Mouse (Mus musculus) embryo, embryonic 10.5 days (tissue): ENCODE results near the gene Dgke.
A peak's percentile ranks its signal among the peaks of the same experiment; 100 is the strongest.
"Not testable (repeated sequence)": the region's sequence is repeated elsewhere in the genome, so short reads cannot be mapped to it uniquely, and the experiment has no call there.

Experiments used
- DNase-seq: peaks from one replicate; pipeline ENCODE4 v3.0.0-alpha.2; 2015; ENCODE audit warnings: low spot score

The Dgke gene

DNA sequence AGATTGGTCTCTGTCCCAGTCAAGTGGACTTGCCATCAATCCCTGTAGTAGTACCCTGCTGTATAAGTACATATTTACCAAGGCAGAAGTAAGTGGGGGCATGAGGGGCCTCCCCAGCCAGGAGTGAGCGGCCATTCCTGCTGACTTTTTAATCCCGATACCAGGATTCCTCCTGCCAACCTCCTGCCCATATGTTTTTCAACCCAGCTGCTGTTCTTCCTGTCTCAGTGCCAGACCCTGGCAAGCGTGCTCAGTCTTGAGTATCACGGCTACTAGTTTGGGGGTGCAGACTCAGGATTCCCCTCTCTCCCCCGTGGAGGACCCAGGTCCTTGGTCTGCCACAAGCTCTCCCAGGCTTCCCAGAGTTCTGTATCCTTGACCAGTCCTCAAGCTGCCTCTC is 64.0 kb downstream of the Dgke start:
- DNase-seq: no peak

GRCm38 (mm10) chr11:89002068-89002467 is 64.6 kb downstream of the Dgke start:
- DNase-seq: no peak

- no peak for DNase-seq
These were observed 65.1 kb downstream of the Dgke start for GRCm38 (mm10) chr11:89001569-89001968.

DNA sequence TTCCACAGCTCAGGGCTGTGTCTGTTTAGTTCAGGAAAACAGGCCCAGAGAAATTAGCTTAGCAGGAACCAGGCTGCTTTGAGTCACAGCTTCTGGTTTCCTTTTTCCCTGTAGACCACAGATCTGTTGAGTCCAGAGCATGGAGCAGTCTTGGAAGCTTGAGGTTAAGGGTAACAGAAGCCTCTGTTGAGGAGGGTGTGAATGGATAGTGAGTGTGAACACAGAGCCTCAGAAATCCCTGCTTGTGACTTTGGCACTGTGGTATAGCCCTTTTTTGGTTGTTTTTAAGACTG is 66.2 kb downstream of the Dgke start:
- DNase-seq: no peak

- DNase-seq: no peak
These were observed 66.7 kb downstream of the Dgke start for GRCm38 (mm10) chr11:88999723-89000526.

- DNase-seq: peak; percentile 82
These were observed 67.5 kb downstream of the Dgke start, which contains the start of gene Trim25 for GRCm38 (mm10) chr11:88998974-88999722. Gene Trim25, plus strand, starts transcription at chr11:88999376.

DNA sequence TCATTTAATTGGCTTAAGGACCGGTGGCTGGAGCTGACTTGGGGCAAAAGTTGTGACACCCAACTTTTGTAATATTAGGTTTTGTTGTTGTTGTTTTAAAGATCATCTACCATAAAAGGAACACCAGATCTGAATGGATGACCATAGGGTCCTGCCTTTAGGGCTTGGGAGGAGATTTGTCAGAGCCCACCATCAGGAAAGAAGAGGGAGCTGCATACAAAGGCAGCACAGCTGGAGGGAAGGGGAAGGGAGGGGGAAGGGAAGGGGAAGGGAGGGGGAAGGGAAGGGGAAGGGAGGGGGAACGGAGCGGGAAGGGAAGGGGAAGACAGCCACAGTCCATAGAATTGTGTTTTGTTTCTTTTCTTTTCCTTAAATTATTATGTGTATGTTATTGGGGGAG is 68.2 kb downstream of the Dgke start:
- DNase-seq: no peak

DNA sequence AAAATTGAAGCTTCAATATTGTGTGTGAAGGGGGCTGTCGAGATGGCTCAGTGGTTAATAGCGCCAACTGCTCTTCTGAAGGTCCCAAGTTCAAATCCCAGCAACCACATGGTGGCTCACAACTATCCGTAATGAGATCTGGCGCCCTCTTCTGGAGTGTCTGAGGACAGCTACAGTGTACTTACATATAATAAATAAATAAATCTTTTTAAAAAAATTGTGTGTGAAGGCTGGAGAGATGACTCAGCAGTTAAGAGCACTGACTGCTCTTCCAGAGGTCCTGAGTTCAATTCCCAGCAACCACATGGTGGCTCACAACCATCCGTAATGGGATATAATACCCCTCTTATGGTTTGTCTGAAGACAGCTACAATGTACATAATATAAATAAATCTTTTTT is 69.3 kb downstream of the Dgke start:
- not testable (repeated sequence) for DNase-seq

DNA sequence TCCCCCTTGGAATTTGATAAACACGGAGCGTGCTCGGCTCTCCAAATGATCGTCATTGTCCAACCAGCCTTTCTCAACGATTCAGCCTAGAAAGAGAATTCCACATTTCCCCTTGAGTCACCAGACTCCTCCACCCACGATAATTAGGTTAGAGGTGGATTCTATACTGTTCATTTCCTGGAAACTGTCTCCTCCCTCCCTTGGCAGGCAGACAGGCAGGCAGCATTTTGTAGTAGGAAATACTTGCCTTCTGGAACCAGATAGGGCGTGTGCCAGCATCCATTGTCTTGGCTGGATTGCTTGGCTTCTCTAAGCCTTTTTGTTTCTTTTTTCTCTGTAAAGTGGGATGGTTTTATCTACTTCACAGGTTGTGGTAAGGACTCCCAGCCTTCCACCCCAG is 70.2 kb downstream of the Dgke start:
- DNase-seq: no peak

DNA sequence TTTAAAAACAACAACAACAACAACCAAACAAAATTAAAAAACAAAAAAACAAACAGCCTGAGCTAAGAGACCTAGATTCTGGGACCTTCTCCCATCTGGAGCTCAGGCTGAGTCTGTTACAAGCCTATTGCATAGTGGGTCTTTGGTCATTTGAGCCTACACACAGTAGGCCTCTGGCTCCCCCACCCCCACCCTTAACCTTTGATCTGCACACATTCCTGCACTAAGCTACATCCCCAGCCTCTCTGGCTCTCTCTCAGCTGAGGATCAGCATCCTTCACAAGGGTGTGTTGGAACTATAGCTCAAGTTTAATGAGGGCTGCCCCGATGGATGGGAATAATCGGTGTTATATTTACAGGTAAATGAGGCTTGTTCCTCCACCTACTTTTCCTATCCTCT is 71.0 kb downstream of the Dgke start:
- no peak for DNase-seq

DNA sequence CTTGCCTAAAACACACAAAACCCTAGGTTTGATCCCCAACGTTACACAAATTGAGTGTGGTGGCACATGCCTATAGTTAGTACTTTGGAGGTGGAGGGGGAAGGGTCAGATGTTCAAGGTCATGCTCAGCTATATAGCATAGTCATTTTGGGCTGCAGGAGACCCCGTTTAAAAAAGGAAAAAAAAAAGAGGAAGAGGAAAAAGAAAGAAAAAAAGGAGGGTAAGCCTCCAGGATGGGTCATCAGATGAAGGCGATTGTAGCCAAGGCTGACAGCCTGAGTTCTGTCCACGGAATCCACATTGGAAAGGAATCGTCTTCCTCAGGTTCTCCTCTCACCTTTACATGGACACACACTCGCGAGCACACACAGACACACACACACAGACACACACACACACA is 72.2 kb downstream of the Dgke start:
- no peak for DNase-seq

- DNase-seq: peak; percentile 72
These were observed 73.0 kb downstream of the Dgke start for GRCm38 (mm10) chr11:88993625-88994024.

DNA sequence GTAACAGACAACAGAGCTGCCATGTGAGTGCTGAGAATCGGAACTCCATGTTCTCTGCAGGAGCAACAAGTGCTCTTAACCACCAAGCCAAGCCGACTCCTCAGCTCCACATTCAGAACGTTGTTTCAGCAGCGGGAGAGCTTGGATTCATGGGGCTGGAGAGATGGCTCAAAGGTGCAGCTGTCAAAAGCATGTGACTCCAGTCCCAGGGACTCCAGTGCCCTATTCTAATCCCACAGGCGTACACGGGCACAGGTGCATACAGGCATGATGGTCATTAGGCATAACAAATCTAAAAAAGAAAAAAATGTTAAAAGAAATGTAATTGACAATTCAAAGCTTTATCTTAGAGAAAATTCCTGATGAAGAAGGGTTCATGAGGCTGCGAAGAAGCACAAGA is 73.5 kb downstream of the Dgke start:
- no peak for DNase-seq

DNA sequence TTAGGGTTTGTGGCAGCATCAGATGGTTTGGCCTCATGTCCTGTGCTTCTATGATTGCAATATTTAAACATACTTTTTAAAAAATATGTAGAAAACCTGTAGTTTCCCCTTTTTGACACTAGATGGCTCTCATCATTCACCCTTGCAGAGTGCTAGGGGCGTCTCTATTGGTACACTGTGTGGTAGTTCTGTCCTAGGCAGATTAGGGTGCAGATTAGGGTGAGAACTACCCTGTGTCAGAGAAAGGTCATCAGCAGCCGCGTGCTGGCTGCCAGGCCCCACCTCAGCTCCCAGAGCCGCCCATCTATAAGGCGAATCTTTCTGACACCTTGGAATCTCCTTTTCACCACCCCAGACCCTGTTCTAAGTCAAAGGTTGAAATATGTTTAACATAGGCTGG is 77.1 kb downstream of the Dgke start:
- DNase-seq: peak; percentile 57

GRCm38 (mm10) chr11:88988956-88989355 is 77.7 kb downstream of the Dgke start:
- DNase-seq: no peak

DNA sequence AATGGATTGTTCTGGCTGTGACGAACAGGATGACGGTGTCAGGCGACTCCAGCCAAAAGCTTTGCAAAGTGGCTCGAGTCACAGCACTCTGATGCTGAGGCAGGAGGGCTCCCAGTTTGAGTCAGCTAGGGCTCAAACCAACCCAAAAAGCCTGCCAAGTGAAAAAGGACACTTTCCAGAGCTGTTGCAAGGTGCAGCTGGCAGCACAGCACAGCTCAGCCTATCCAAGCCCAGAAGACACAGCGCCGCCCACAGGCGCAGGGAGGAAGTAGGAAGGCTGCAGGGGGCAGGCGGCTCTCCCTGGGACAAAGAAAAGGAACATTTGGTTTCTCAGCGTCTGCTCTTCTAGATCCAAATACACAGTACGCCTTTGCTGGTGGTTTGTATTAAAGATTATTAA is 80.0 kb downstream of the Dgke start:
- no peak for DNase-seq
